Comparison of ENCODE assay signal across 8 mouse cellular contexts in the genomic region with DNA sequence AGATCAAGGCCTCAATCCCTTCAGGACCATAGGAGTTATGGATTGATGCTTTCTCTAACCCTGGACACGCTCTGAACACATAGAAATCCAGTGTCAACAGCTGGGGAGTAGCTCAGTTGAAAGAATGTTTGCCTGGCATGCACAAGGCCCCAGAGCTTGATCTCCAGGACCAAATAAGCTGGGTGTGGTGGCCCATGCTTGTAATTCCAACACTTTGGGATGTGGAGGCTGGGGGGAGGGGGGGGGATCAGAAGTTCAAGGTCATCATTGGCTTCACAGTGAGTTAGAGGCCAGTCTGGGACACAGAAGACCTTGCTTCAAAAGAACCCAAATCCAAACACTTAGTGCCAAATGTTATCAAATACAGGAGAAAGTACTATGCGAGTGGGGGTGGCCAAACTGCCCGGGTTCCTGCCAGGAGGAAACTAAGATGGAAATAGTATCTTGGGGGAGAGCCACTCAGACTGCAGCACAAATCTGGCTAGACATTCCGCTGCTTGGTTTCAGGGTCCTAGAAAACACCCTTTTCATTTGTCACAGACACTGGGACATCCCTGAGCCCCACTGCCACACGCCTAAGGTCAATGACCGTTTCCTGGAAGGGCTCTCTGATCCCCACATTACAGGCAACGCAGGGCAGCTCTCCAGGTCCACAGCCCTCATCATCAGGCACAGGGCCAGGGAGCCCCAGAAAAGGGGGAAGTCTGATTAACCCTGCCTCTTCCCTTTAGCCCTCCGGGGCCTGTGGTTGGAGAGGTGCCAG. TPM values are rescaled to one million over a fixed set of nuclear protein-coding genes. Genes with fewer than 3 reads are reported as not detected.
DNase-seq lines count a peak whose midpoint lies in the region; ATAC-seq lines count a peak whose summit lies in the region.

No protein-coding gene starts in this region.

- H3K36me3 ChIP-seq in heart, embryonic 12.5 days: peaks cover 3% of the 10 kb centered on the region; the same call in 1 of the 2 replicates

- DNase-seq in kidney, adult 9 months: peak; percentile 24
- no peak for DNase-seq in kidney, postnatal 36 days
- DNase-seq in kidney, postnatal 25 days: peak; percentile 23 to 47
- peak; percentile 49 for DNase-seq in lung, postnatal 36 days
- DNase-seq in spleen, postnatal 10 days (ENCODE audit: low spot score in 2 of 2): peak; percentile 12 to 38
- DNase-seq in thymus, postnatal 10 days (ENCODE audit: low spot score in 2 of 2): no peak

- H3K9ac ChIP-seq in heart, embryonic 12.5 days: peak overlapping the region; percentile 97

- 11% methylated on average over 8 of the region's 8 CpGs for WGBS in heart, embryonic 12.5 days

- H3K4me3 ChIP-seq in heart, embryonic 12.5 days: peak overlapping the region; percentile 98

- H3K27ac ChIP-seq in heart, embryonic 12.5 days (ENCODE audit: poor library complexity, severe bottlenecking): peak overlapping the region; percentile 95

- H3K9me3 ChIP-seq in heart, embryonic 12.5 days (replicated peaks): no peaks in the 10 kb centered on the region

- peak overlapping the region; percentile 96 for H3K4me2 ChIP-seq in heart, embryonic 12.5 days

- H3K4me1 ChIP-seq in heart, embryonic 12.5 days (replicated peaks): peaks cover 69% of the 10 kb centered on the region

- H3K27me3 ChIP-seq in heart, embryonic 12.5 days (replicated peaks): no peaks in the 10 kb centered on the region

- peak; percentile 53 for ATAC-seq in common myeloid progenitor, adult 5-6 weeks (replicated peaks; ENCODE audit: low read depth, poor library complexity, severe bottlenecking)
- no peak for ATAC-seq in heart, embryonic 12.5 days (ENCODE audit: insufficient number of reproducible peaks, low FRiP score)

RNA-seq across cellular contexts. Expression of gene Lrrc75a, which starts 2.4 kb away (rescaled TPM):
- 1.8 and 6.9 TPM in 2 replicates for total RNA-seq in common myeloid progenitor, adult 5-6 weeks (2017)
- polyA plus RNA-seq in heart, embryonic 12.5 days (2016; fragmentation: Nextera tagmentation; extraction: Ambion mirVana): 18.6 and 19.6 TPM in 2 replicates

RNA-seq across cellular contexts. Expression of gene Mmgt2, which starts 2.6 kb away (rescaled TPM):
- 13.0 and 28.6 TPM in 2 replicates for total RNA-seq in common myeloid progenitor, adult 5-6 weeks (2017)
- 51.0 and 58.3 TPM in 2 replicates for polyA plus RNA-seq in heart, embryonic 12.5 days (2016; fragmentation: Nextera tagmentation; extraction: Ambion mirVana)

Comparison
In these comparisons a context has a peak if more than half of its experiments do, and no peak if none do; other contexts are left out.
1. DNase-seq: peak in kidney, adult 9 months (single experiment), kidney, postnatal 25 days (2 of 2), lung, postnatal 36 days (single experiment) and spleen, postnatal 10 days (2 of 2); none in kidney, postnatal 36 days (0 of 2) and thymus, postnatal 10 days (0 of 2).